Mouse (Mus musculus) heart, embryonic 11.5 days (tissue): ENCODE data around the gene Dlx4. TPM values are rescaled to one million over a fixed set of nuclear protein-coding genes. Genes with fewer than 3 reads are reported as not detected.

Source experiments
- ATAC-seq: fragments of 200-750 bp; cut with Nextera tagmentation; replicated peaks from 2 replicates; pipeline ENCODE4 v1.8.0; 2017; ENCODE audit warnings: moderate library complexity; ENCODE audit not compliant: insufficient number of reproducible peaks, low FRiP score, low TSS enrichment
- H3K27ac ChIP-seq: fragments of 300-500 bp; sonication (generic); 2 replicates; pipeline ENCODE4 v1.5.1; 2014; ENCODE audit warnings: mild to moderate bottlenecking, low read depth, low read length
- H3K27me3 ChIP-seq: fragments of 300-500 bp; sonication (generic); 2 replicates; pipeline ENCODE4 v1.6.1; 2014; ENCODE audit warnings: mild to moderate bottlenecking, low read length, mixed read lengths; ENCODE audit not compliant: control insufficient read depth, insufficient read depth
- H3K36me3 ChIP-seq: fragments of 300-500 bp; sonication (generic); 2 replicates; pipeline ENCODE4 v1.6.1; 2014; ENCODE audit warnings: mild to moderate bottlenecking, low read length, moderate library complexity, mixed read lengths; ENCODE audit not compliant: control insufficient read depth, insufficient read depth
- H3K4me1 ChIP-seq: fragments of 300-500 bp; sonication (generic); 2 replicates; pipeline ENCODE4 v1.6.1; 2014; ENCODE audit warnings: low read length; ENCODE audit not compliant: control insufficient read depth, insufficient read depth
- H3K4me2 ChIP-seq: fragments of 300-500 bp; sonication (generic); 2 replicates; pipeline ENCODE4 v1.6.1; 2014; ENCODE audit warnings: mild to moderate bottlenecking, moderate library complexity
- H3K4me3 ChIP-seq: fragments of 300-500 bp; sonication (generic); 2 replicates; pipeline ENCODE4 v1.5.1; 2014; ENCODE audit warnings: low read depth, low read length
- H3K9ac ChIP-seq: fragments of 300-500 bp; sonication (generic); 2 replicates; pipeline ENCODE4 v1.6.1; 2014; ENCODE audit warnings: mild to moderate bottlenecking, low read depth, low read length, moderate library complexity
- H3K9me3 ChIP-seq: fragments of 300-500 bp; sonication (generic); replicated peaks from 2 replicates; pipeline ENCODE4 v1.6.1; 2016; ENCODE audit warnings: low read length; ENCODE audit not compliant: control insufficient read depth
- WGBS: fragments of 180-500 bp; shearing (Covaris S2); extraction: QIAGEN DNeasy Blood & Tissue Kit; methylation state at CpG from one replicate; pipeline ENCODE4 v1.1.7; 2014; ENCODE audit not compliant: insufficient replicate concordance; 5-methylcytosine and 5-hydroxymethylcytosine counted together
- polyA plus RNA-seq: library from polyadenylated mRNA; unstranded; fragments of >200 nt; fragmentation: Nextera tagmentation; extraction: Ambion mirVana; gene quantifications from 2 replicates; pipeline ENCODE4 v1.2.1, GENCODE M21; 2014

Gene Dlx4
- polyA plus RNA-seq, 1 experiment from 2014 or later = not detected

- H3K9ac ChIP-seq = no peak overlapping the region
- 0 out of 2 replicates have a peak, but pooled peaks cover 2% of the 10 kb centered on the region for H3K27me3 ChIP-seq
- H3K9me3 ChIP-seq = no peaks in the 10 kb centered on the region
- H3K4me2 ChIP-seq = no peak overlapping the region
- no peak overlapping the region for H3K27ac ChIP-seq
- WGBS = 86% methylated on average over 19 of the region's 19 CpGs
- H3K4me1 ChIP-seq = peaks cover 8% of the 10 kb centered on the region
- H3K4me3 ChIP-seq = no peak overlapping the region
- H3K36me3 ChIP-seq = no peaks in the 10 kb centered on the region
- ATAC-seq = no peak
Observed at GRCm38 (mm10) chr11:95102161-95102904, 43.7 kb downstream of the Dlx4 start.

- no peaks in the 10 kb centered on the region for H3K27me3 ChIP-seq
- H3K4me3 ChIP-seq = no peak overlapping the region
- H3K36me3 ChIP-seq = no peaks in the 10 kb centered on the region
- 35% methylated on average over 16 of the region's 16 CpGs for WGBS
- peaks cover 18% of the 10 kb centered on the region for H3K4me1 ChIP-seq
- no peaks in the 10 kb centered on the region for H3K9me3 ChIP-seq
- H3K9ac ChIP-seq = no peak overlapping the region
- ATAC-seq = no peak
- H3K4me2 ChIP-seq = no peak overlapping the region
- no peak overlapping the region for H3K27ac ChIP-seq
Observed at GRCm38 (mm10) chr11:95101071-95101788, 44.8 kb downstream of the Dlx4 start.

GRCm38 (mm10) chr11:95100393-95100792 lies 45.7 kb downstream of the Dlx4 start:
- H3K9ac ChIP-seq = no peak overlapping the region
- no peak for ATAC-seq
- 41% methylated on average over 3 of the region's 3 CpGs for WGBS

GRCm38 (mm10) chr11:95098346-95099095 lies 47.5 kb downstream of the Dlx4 start:
- no peak overlapping the region for H3K4me3 ChIP-seq
- no peak for ATAC-seq
- H3K4me1 ChIP-seq = peaks cover 10% of the 10 kb centered on the region
- no peak overlapping the region for H3K27ac ChIP-seq
- H3K9me3 ChIP-seq = no peaks in the 10 kb centered on the region
- no peaks in the 10 kb centered on the region for H3K27me3 ChIP-seq
- H3K4me2 ChIP-seq = no peak overlapping the region
- 79% methylated on average over 5 of the region's 5 CpGs for WGBS
- no peak overlapping the region for H3K9ac ChIP-seq
- H3K36me3 ChIP-seq = no peaks in the 10 kb centered on the region

More at GRCm38 (mm10) chr11:95100393-95100792, 45.7 kb downstream of the Dlx4 start:
- H3K4me1 ChIP-seq = peaks cover 18% of the 10 kb centered on the region
- no peaks in the 10 kb centered on the region for H3K9me3 ChIP-seq
- no peak overlapping the region for H3K4me3 ChIP-seq
- no peaks in the 10 kb centered on the region for H3K36me3 ChIP-seq
- no peak overlapping the region for H3K4me2 ChIP-seq
- no peak overlapping the region for H3K27ac ChIP-seq
- H3K27me3 ChIP-seq = no peaks in the 10 kb centered on the region

GRCm38 (mm10) chr11:95097889-95098288 lies 48.2 kb downstream of the Dlx4 start:
- Histone ChIP-seq H3K9ac (no peak overlapping the region), H3K9me3 (no peaks in the 10 kb centered on the region)
- 51% methylated on average over 6 of the region's 6 CpGs for WGBS

GRCm38 (mm10) chr11:95096608-95097373 lies 49.3 kb downstream of the Dlx4 start:
- Histone ChIP-seq H3K27ac (0 out of 2 replicates have a peak overlapping the region, but pooled peaks have one; percentile 15), H3K9ac (no peak overlapping the region), H3K27me3 (no peaks in the 10 kb centered on the region), H3K4me1 (peaks cover 10% of the 10 kb centered on the region), H3K36me3 (no peaks in the 10 kb centered on the region), H3K4me2 (0 out of 2 replicates have a peak overlapping the region, but pooled peaks have one; percentile 4), H3K9me3 (no peaks in the 10 kb centered on the region), H3K4me3 (no peak overlapping the region)
- peak; percentile 14; the same call in 1 of the 2 replicates for ATAC-seq
- 41% methylated on average over 4 of the region's 4 CpGs for WGBS

More at GRCm38 (mm10) chr11:95097889-95098288, 48.2 kb downstream of the Dlx4 start:
- H3K27me3 ChIP-seq = no peaks in the 10 kb centered on the region
- no peak overlapping the region for H3K4me3 ChIP-seq
- H3K4me2 ChIP-seq = no peak overlapping the region
- H3K27ac ChIP-seq = no peak overlapping the region
- ATAC-seq = no peak
- peaks cover 10% of the 10 kb centered on the region for H3K4me1 ChIP-seq
- H3K36me3 ChIP-seq = no peaks in the 10 kb centered on the region

GRCm38 (mm10) chr11:95095596-95095995 lies 50.5 kb downstream of the Dlx4 start:
- H3K4me2 ChIP-seq = no peak overlapping the region
- no peak overlapping the region for H3K9ac ChIP-seq
- no peak overlapping the region for H3K27ac ChIP-seq
- no peak overlapping the region for H3K4me3 ChIP-seq
- H3K9me3 ChIP-seq = no peaks in the 10 kb centered on the region
- no peaks in the 10 kb centered on the region for H3K27me3 ChIP-seq
- 85% methylated on average over 10 of the region's 10 CpGs for WGBS
- peaks cover 10% of the 10 kb centered on the region for H3K4me1 ChIP-seq
- no peak for ATAC-seq
- H3K36me3 ChIP-seq = no peaks in the 10 kb centered on the region

- Histone ChIP-seq H3K4me2 (no peak overlapping the region), H3K27ac (no peak overlapping the region), H3K9me3 (no peaks in the 10 kb centered on the region), H3K27me3 (no peaks in the 10 kb centered on the region), H3K36me3 (no peaks in the 10 kb centered on the region), H3K4me1 (peaks cover 21% of the 10 kb centered on the region), H3K4me3 (no peak overlapping the region), H3K9ac (no peak overlapping the region)
- ATAC-seq = no peak
- 60% methylated on average over 5 of the region's 5 CpGs for WGBS
Observed at GRCm38 (mm10) chr11:95093077-95093476, 53.0 kb downstream of the Dlx4 start.
